Mouse (Mus musculus) CH12.LX (cell line): ENCODE measurements at regions not wholly inside any gene's neighbourhood (a gene's known extent, or its start where the extent isn't known, plus 50 kb on each side); places are given as distances from the start of the nearest gene placed in this dataset.

Source experiments
- DNase-seq: peaks from one replicate; pipeline ENCODE4 v3.0.0-alpha.2; 2013; ENCODE audit errors: extremely low read depth
- H3K27ac ChIP-seq: 2 replicates; pipeline ENCODE4 v1.5.1; 2012; ENCODE audit warnings: low read depth, mild to moderate bottlenecking, control low read depth, moderate library complexity; ENCODE audit not compliant: insufficient read depth
- H3K27me3 ChIP-seq: replicated peaks from 2 replicates; pipeline ENCODE3; 2012; ENCODE audit warnings: inconsistent platforms
- H3K36me3 ChIP-seq, 2 experiments: replicated peaks in 1 of 2; 2 replicates each; pipeline versions ENCODE3 to v1.6.1; 2012; ENCODE audit warnings: inconsistent platforms in 1 of 2, low read length in 1 of 2, mild to moderate bottlenecking in 1 of 2, mixed read lengths in 1 of 2, moderate library complexity in 1 of 2; ENCODE audit not compliant: control insufficient read depth in 1 of 2, insufficient read depth in 1 of 2
- H3K4me1 ChIP-seq, 2 experiments: 2 replicates each; pipeline ENCODE4 v1.6.1; 2012; ENCODE audit warnings: inconsistent platforms in 1 of 2, moderate library complexity in 1 of 2; ENCODE audit not compliant: insufficient read depth in 2 of 2, control insufficient read depth in 1 of 2
- H3K4me2 ChIP-seq: 2 replicates; pipeline ENCODE4 v1.6.1; 2012; ENCODE audit warnings: low read depth, mild to moderate bottlenecking, control low read depth; ENCODE audit not compliant: poor library complexity, insufficient read depth, severe bottlenecking
- H3K4me3 ChIP-seq, 3 experiments: fragments of 150-350 bp in 1 of 3; sonication (generic) in 1 of 3; replicated peaks in 1 of 3; 2 replicates each; pipeline versions ENCODE3 to v1.5.1; 2011 to 2012; ENCODE audit warnings: low read depth in 2 of 3, low read length in 2 of 3, mild to moderate bottlenecking in 2 of 3, moderate library complexity in 2 of 3, control low read depth in 1 of 3, improper control_type of control experiment in 1 of 3, inconsistent platforms in 1 of 3, mixed read lengths in 1 of 3; ENCODE audit not compliant: poor library complexity in 1 of 3
- H3K79me2 ChIP-seq: replicated peaks from 2 replicates; pipeline ENCODE4 v1.6.1; 2012; ENCODE audit warnings: mild to moderate bottlenecking, moderate library complexity; ENCODE audit not compliant: control insufficient read depth, poor library complexity, insufficient read depth, severe bottlenecking; ENCODE audit errors: extremely low read depth
- H3K9ac ChIP-seq: 2 replicates; pipeline ENCODE4 v1.6.1; 2012; ENCODE audit warnings: low read depth, mild to moderate bottlenecking, control low read depth, moderate library complexity; ENCODE audit not compliant: insufficient read depth
- H3K9me3 ChIP-seq: replicated peaks from 2 replicates; pipeline ENCODE3; 2012; ENCODE audit warnings: low read length, inconsistent platforms, mixed read lengths
- CHD1 ChIP-seq: IDR thresholded peaks from 2 replicates; pipeline ENCODE4 v1.6.1; 2012; ENCODE audit warnings: low read depth, low read length, improper control_type of control experiment, inconsistent platforms
- EP300 ChIP-seq: IDR thresholded peaks from 2 replicates; pipeline ENCODE4 v1.6.1; 2011; ENCODE audit warnings: low read length, improper control_type of control experiment
- ETS1 ChIP-seq: conservative IDR thresholded peaks from 2 replicates; pipeline ENCODE4 v1.6.1; 2012; ENCODE audit warnings: low read depth, mild to moderate bottlenecking, inconsistent platforms, low read length, improper control_type of control experiment, moderate library complexity
- GABPA ChIP-seq: IDR thresholded peaks from 2 replicates; pipeline ENCODE4 v1.6.1; 2012; ENCODE audit warnings: low read depth, low read length, improper control_type of control experiment, inconsistent platforms; ENCODE audit not compliant: insufficient replicate concordance
- HCFC1 ChIP-seq: IDR thresholded peaks from 2 replicates; pipeline ENCODE4 v1.6.1; 2012; ENCODE audit warnings: low read depth, mild to moderate bottlenecking, inconsistent platforms, low read length, improper control_type of control experiment
- IRF4 ChIP-seq: IDR thresholded peaks from 2 replicates; pipeline ENCODE4 v1.6.1; 2014; ENCODE audit warnings: low read depth, mild to moderate bottlenecking, inconsistent platforms, low read length, improper control_type of control experiment
- KAT2A ChIP-seq: IDR thresholded peaks from 2 replicates; pipeline ENCODE4 v1.6.1; 2012; ENCODE audit warnings: low read length, improper control_type of control experiment, inconsistent platforms; ENCODE audit not compliant: insufficient replicate concordance
- MAFK ChIP-seq: IDR thresholded peaks from 2 replicates; pipeline ENCODE4 v1.6.1; 2011; ENCODE audit warnings: low read length, improper control_type of control experiment; ENCODE audit not compliant: insufficient replicate concordance
- MAX ChIP-seq: IDR thresholded peaks from 2 replicates; pipeline ENCODE4 v1.6.1; 2011; ENCODE audit warnings: low read length, improper control_type of control experiment
- MAZ ChIP-seq: IDR thresholded peaks from 2 replicates; pipeline ENCODE4 v1.6.1; 2012; ENCODE audit warnings: low read depth, mild to moderate bottlenecking, inconsistent platforms, low read length, improper control_type of control experiment, moderate library complexity
- MEF2A ChIP-seq: IDR thresholded peaks from 2 replicates; pipeline ENCODE4 v1.6.1; 2014; ENCODE audit warnings: low read depth, mild to moderate bottlenecking, inconsistent platforms, low read length, improper control_type of control experiment, borderline replicate concordance
- MXI1 ChIP-seq: IDR thresholded peaks from 2 replicates; pipeline ENCODE4 v1.6.1; 2011; ENCODE audit warnings: mild to moderate bottlenecking, low read depth, low read length, improper control_type of control experiment
- MYC ChIP-seq: IDR thresholded peaks from 2 replicates; pipeline ENCODE4 v1.6.1; 2011; ENCODE audit warnings: low read depth, mild to moderate bottlenecking, improper control_type of control experiment, low read length
- NRF1 ChIP-seq: IDR thresholded peaks from 2 replicates; pipeline ENCODE4 v1.6.1; 2014; ENCODE audit warnings: low read depth, mild to moderate bottlenecking, inconsistent platforms, low read length, improper control_type of control experiment, moderate library complexity
- POLR2A ChIP-seq: IDR thresholded peaks from 2 replicates; pipeline ENCODE4 v1.6.1; 2011; ENCODE audit warnings: low read depth, mild to moderate bottlenecking, improper control_type of control experiment, low read length
- SIN3A ChIP-seq: IDR thresholded peaks from 2 replicates; pipeline ENCODE4 v1.6.1; 2012; ENCODE audit warnings: low read length, improper control_type of control experiment, inconsistent platforms
- SMC3 ChIP-seq: IDR thresholded peaks from 2 replicates; pipeline ENCODE4 v1.6.1; 2011; ENCODE audit warnings: low read depth, low read length, improper control_type of control experiment
- TBP ChIP-seq: conservative IDR thresholded peaks from 2 replicates; pipeline ENCODE4 v1.6.1; 2011; ENCODE audit warnings: low read depth, low read length, improper control_type of control experiment
- TCF12 ChIP-seq: IDR thresholded peaks from 2 replicates; pipeline ENCODE4 v1.6.1; 2014; ENCODE audit warnings: low read depth, mild to moderate bottlenecking, inconsistent platforms, low read length, improper control_type of control experiment
- UBTF ChIP-seq: IDR thresholded peaks from 2 replicates; pipeline ENCODE4 v1.6.1; 2012; ENCODE audit warnings: low read depth, mild to moderate bottlenecking, inconsistent platforms, low read length, improper control_type of control experiment, moderate library complexity
- USF1 ChIP-seq: IDR thresholded peaks from 2 replicates; pipeline ENCODE4 v1.6.1; 2014; ENCODE audit warnings: low read depth, mild to moderate bottlenecking, inconsistent platforms, low read length, improper control_type of control experiment
- ZC3H11A ChIP-seq: IDR thresholded peaks from 2 replicates; pipeline ENCODE4 v1.6.1; 2012; ENCODE audit warnings: low read depth, mild to moderate bottlenecking, inconsistent platforms, low read length, improper control_type of control experiment
- ZMIZ1 ChIP-seq: IDR thresholded peaks from 2 replicates; pipeline ENCODE4 v1.6.1; 2012; ENCODE audit warnings: low read depth, mild to moderate bottlenecking, inconsistent platforms, low read length, improper control_type of control experiment
- ZNF384 ChIP-seq: IDR thresholded peaks from 2 replicates; pipeline ENCODE4 v1.6.1; 2012; ENCODE audit warnings: low read depth, low read length, improper control_type of control experiment, inconsistent platforms
- dilution Hi-C: fragments of 300-500 bp; cut with MboI; formaldehyde crosslinking; loops from 2 replicates; pipeline ENCODE4 v1.14.3; 2020; ENCODE audit warnings: low sequenced_read_pairs; ENCODE audit not compliant: extremely low pct_unique_long_range_greater_than_20kb, extremely low pct_ligation_motif_present
- in situ Hi-C: fragments of 300-500 bp; cut with MboI; formaldehyde crosslinking; loops from 3 replicates; pipeline ENCODE4 v1.14.3; 2019; ENCODE audit warnings: low sequenced_read_pairs, low pct_ligation_motif_present, low pct_unique_long_range_greater_than_20kb, mixed read lengths

DNA sequence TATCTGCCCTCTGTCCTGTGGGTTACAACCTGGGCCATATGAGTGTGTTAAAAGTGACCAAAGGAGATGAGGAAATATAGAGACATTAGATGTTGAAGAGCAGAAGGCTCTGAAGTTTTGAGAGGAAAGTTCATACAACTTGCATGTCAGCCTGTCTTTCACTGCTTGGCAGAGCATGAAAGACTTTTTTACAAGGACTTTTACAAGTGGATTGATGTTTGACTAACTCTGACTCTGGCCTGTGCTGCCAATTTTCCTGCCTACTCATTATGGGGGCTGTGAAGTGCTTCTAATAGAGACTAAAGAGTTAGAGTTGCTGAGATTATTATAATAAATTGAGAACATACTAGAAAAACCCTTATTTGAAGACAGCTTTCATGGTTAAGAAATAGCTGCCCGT is 71.4 kb downstream of the Car2 start:
- TF ChIP-seq GABPA: no peak
- no peak for TF ChIP-seq SMC3
- no peak for TF ChIP-seq IRF4
- TF ChIP-seq ZNF384: no peak
- no peak for TF ChIP-seq MYC
- no peak for TF ChIP-seq EP300
- TF ChIP-seq MAZ: no peak
- no peak for TF ChIP-seq USF1
- TF ChIP-seq UBTF: no peak
- no peak for TF ChIP-seq KAT2A
- no peak for TF ChIP-seq MAFK
- TF ChIP-seq TCF12: no peak
- TF ChIP-seq CHD1: no peak
- dilution Hi-C loops: no loop called here
- no peak for DNase-seq

DNA sequence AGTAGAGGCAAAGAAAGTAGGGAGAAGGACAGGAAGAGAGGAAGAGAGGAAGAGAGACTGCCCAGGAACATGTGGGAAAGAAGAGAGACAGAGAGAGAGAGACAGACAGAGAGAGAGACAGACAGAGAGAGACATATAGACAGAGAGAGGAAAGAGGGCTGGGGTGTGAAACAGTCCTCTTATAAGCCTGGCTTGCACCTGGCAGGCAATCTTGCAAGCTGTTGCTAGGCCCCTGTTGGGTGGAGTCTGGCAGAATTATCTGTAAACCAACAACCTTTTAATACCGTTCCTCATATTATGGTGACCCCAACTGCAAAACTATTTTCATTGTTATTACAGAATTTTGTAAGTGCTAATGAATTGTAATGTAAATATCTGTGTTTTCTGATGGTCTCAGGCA is 72.2 kb downstream of the Car2 start:
- Histone ChIP-seq H3K4me2 (no peak overlapping the region), H3K79me2 (no peaks in the 10 kb centered on the region), H3K27ac (no peak overlapping the region), H3K36me3 (no peaks in the 10 kb centered on the region), H3K9ac (no peak overlapping the region), H3K4me3 (no peak overlapping the region), H3K9me3 (no peaks in the 10 kb centered on the region), H3K27me3 (no peaks in the 10 kb centered on the region), H3K4me1 (peaks cover 5 to 9% of the 10 kb centered on the region in 2 experiments; a peak in 2 of 4 replicates)
- in situ Hi-C loops: no loop called here
- dilution Hi-C loops: no loop called here
- no peak for TF ChIP-seq TBP
- no peak for TF ChIP-seq EP300
- no peak for TF ChIP-seq IRF4
- no peak for TF ChIP-seq UBTF
- TF ChIP-seq MEF2A: no peak
- TF ChIP-seq SIN3A: no peak
- TF ChIP-seq MAX: no peak
- TF ChIP-seq CHD1: no peak
- TF ChIP-seq POLR2A: no peak
- no peak for TF ChIP-seq GABPA
- no peak for TF ChIP-seq ETS1
- no peak for TF ChIP-seq KAT2A
- no peak for TF ChIP-seq SMC3
- no peak for TF ChIP-seq HCFC1
- no peak for TF ChIP-seq MXI1
- no peak for TF ChIP-seq ZMIZ1
- no peak for TF ChIP-seq ZNF384
- TF ChIP-seq TCF12: no peak
- no peak for TF ChIP-seq NRF1
- TF ChIP-seq ZC3H11A: no peak
- no peak for DNase-seq

More for the DNA sequence above, 71.4 kb downstream of the Car2 start:
- H3K36me3 ChIP-seq: no peaks in the 10 kb centered on the region
- no peak overlapping the region for H3K4me3 ChIP-seq
- no peak overlapping the region for H3K9ac ChIP-seq
- no peaks in the 10 kb centered on the region for H3K27me3 ChIP-seq
- H3K27ac ChIP-seq: no peak overlapping the region
- H3K4me2 ChIP-seq: no peak overlapping the region
- H3K9me3 ChIP-seq: no peaks in the 10 kb centered on the region
- in situ Hi-C loops: no loop called here
- no peaks in the 10 kb centered on the region for H3K79me2 ChIP-seq
- peaks cover 5 to 9% of the 10 kb centered on the region in 2 experiments; a peak in 2 of 4 replicates for H3K4me1 ChIP-seq
